Mouse (Mus musculus) adrenal gland, postnatal 25 days (tissue): ENCODE measurements around the gene Ly6g6f. TPM values are rescaled to one million over a fixed set of nuclear protein-coding genes. Genes with fewer than 3 reads are reported as not detected.
"Not testable (repeated sequence)": the region's sequence is repeated elsewhere in the genome, so short reads cannot be mapped to it uniquely, and the experiment has no call there.

Experiments
- DNase-seq: peaks from one replicate; pipeline ENCODE4 v3.0.0; 2021; ENCODE audit warnings: mixed read lengths
- total RNA-seq: library from RNA; stranded (reverse); gene quantifications from 2 replicates; pipeline ENCODE4 v1.2.3, GENCODE M21; 2021

Gene Ly6g6f
- total RNA-seq, 1 experiment from 2014 or later = not detected

DNA sequence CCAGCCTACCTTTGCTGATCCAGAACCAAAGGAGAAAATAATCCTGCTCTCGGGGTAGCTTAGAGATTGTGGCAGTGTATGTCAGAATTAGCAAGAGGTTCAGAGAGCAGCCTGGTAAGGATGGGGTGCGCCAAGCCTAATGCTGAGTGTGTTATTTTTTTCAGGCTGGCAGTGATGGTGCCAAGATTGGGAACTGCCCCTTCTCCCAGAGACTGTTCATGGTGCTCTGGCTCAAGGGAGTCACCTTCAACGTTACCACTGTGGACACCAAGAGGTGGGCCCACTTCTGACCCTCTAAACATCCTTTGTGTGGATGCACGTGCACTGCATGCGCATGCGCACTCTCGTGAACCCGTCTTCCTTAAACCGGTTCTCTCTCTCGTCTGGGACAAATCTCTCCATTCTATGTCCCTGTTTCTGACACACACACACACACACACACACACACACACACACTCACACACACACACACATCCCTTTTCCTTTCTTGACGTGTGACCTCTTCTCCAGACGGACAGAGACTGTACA lies 33.1 kb downstream of the Ly6g6f start:
- no peak for DNase-seq

DNA sequence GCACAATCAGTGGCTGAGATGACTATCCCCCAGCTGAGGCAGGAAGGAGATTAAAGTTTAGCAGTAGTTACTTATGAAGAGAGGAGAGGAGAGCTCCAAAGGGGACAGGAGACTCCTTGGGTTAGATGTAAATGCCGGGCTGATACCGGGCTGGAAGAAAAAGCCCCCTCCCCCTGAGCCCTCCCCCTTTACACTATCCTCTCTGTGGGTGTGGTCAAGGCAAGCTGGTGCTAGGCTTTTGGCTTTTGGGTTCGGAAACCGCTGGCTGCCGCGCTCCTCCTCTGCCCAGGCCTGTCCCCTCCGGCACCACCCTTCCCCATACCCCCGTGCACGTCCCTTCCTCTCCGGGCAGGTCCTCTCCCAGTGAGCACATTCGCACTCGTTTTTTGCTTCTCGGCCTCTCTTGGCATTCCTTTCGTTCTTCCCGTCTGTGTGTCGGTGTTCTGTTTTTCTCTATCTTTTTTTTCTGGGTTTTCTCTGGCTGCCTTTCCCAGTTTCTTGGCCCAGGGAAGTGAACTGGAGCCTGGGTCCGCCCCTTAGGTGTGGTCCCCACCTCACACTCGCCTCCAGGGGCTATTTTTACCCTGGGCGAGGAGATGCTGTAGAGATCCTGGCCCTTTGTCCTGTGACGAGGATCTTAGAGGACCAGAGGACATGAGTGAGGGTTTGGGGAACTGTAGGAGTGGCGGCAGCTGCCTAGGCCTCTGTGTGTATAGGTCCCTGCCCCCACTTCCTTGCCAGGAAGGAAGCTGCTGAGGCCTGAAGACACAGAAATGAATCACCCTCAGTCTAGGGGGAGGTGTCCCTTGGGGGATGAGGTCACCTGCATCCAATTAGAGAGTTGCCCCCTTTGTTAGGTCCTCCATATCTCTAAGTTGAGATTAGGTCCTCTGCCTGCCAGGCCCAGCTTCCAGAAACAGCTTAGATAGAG lies 34.0 kb downstream of the Ly6g6f start:
- peak; percentile 61 for DNase-seq

DNA sequence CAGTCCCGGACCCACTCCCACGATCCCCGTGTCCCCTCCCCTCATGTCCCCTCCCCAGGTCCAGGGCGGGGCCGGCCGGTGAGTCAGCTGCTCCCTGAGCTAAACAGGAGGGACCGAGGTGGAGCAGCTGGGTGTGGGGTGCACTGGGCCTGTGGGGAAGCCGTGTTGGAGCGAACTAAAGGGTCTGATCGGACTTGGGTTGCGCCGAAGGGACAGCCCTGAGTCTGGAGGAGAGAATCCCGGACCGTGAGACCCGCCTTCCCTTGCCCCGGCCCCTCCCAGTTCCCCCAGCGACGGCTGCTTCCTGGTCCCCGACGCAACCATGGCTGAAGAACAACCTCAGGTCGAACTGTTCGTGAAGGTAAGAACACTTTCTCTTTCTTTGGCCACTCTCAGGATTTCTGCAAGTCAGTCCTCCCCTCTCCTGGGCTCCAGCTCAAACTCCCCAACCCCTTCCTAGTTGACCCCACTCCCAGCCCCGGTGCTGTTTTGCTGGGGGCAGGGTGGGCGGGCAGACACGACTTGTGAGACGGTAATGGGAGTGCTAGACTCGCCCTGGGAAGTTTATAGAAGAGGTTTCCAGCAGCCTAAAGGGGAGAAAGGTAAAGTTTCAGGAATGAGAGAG lies 35.2 kb downstream of the Ly6g6f start:
- peak; percentile 78 for DNase-seq

DNA sequence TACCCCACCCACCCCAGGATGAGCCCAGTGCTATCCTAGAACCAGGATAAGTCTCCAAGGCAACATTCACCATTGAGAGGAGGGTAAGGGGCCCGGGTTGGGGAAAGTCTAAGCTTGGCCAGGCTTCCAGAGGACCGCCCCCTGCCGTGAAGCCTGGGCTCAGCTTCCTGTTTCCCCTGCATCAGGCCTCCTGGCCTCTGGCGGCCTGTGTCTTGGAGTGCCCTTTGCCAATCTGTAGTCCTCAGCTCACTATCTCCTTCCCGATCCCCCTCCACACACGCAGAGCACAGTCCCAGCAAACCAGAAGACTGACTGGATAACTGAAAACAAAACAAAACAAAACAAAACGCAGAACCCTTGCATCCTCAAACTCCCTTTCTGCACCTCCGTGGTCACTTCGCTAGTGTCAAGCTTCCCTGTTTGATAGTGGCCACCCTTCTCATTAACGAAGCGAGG lies 35.8 kb downstream of the Ly6g6f start, which contains the start of gene Clic1:
Clic1 (plus strand) TSS at position 406 of the 456 bp plus-strand sequence.
- DNase-seq = peak; percentile 36

DNA sequence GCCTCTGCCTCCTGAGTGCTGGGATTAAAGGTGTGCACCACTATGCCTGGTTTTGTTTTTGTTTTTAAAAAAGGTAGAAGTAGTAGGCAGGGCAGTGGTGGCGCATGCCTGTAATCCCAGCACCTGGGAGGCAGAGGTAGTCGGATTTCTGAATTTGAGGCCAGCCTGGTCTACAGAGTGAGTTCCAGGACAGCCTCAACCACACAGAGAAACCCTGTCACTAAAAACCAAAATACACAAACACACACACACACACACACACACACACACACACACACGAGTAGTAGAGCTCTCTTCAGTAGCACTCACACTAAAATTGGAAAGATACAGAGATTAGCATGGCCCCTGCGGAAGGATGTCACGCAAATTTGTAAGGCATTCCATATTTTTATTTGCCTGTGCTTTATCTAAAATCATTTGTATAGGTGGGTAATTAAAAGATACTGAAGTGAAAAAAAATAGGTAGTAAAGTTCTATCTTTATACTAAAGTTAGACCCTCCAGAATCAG lies 36.4 kb downstream of the Ly6g6f start:
- DNase-seq = no peak

DNA sequence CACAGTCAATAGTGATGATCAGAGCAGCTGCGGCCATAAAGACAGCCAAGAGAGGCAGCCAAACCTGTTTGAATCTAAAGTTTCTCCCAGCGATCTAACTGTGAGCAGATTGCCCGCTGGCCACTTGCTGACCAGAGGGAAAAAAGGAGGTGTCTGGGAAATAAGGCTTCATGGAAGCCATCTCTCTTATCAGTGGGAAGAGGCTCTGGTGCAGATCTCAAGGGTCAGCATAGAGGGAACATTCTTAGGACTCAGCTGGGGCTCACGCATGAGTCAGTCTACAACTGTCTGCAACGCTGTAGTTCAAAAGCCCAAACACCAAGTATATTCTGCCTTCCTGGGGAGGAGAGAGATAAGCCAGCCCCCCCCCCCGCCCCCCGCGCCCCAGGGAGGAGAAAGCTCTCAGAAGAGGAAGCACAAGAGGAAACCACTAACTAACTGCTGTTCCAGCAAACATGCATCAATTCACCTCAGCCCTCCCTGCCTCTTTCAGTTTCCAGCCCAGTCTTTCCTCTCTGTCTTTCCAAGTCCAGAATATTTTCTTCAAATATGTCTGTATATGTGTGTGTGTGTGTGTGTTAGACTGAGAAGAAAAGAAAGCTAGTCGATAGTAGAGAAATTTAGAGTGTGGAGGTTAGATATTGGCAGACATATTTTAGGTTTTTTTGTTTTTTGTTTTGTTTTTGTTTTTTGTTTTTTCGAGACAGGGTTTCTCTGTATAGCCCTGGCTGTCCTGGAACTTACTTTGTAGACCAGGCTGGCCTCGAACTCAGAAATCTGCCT lies 37.1 kb downstream of the Ly6g6f start:
- no peak for DNase-seq

DNA sequence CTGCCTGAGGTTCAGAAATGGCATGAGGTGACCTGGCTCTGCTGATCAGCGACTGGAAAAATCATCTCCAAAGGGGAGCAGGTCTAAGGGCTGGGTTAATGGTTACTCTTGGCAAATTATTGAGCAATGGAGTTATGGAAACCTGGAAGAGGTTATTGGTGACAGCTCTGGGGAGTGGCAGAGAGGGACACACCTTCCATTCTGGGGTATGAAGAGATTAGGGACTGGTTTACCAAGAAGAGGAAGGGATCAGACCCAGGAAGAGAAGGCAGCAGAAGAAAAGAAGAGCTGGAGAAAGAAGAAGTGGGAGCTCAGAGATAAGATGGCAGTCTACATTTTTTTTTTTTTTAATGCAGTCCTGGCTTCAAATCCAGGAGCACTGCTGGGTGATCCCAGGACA lies 37.7 kb downstream of the Ly6g6f start:
- DNase-seq = no peak

DNA sequence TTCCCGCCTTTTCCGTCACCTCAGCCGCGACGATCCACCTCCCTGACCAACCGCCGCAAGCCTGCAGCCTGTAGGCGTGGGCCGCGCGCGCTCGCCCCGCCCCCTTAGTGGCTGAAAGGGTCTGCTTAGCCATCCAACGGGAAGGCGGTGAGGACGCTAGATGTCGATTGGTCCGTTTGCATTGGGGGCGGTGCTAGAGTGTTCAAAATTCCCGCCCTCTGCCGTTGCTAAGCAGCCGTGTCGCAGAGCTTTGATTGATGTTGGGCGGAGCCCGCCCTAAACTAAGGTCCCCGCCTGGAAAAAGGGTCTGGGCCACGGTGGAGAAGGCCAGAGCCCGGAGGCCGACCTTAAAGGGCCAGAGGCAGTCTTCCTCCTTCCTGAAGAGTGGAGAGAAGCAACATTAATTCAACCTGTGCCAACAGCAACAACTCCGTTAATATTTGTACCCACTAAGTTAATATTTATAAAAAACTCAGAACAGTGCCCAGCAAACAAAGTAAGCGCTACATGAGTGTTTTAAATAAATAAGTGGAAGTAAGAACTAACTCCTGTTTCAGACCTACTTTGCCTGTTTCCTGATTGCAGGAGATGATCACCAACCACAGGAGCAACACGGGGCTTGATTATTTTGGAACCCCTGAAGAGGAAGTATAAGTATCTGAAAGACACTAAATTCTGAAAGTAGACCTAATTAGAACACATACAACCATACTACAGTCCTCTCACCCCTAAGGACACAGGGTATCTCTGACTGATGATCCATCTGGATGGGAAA lies 38.5 kb downstream of the Ly6g6f start, which contains the start of gene Msh5:
Msh5 (minus strand) TSS at position 65 of the 775 bp plus-strand sequence.
- peak; percentile 95 for DNase-seq

DNA sequence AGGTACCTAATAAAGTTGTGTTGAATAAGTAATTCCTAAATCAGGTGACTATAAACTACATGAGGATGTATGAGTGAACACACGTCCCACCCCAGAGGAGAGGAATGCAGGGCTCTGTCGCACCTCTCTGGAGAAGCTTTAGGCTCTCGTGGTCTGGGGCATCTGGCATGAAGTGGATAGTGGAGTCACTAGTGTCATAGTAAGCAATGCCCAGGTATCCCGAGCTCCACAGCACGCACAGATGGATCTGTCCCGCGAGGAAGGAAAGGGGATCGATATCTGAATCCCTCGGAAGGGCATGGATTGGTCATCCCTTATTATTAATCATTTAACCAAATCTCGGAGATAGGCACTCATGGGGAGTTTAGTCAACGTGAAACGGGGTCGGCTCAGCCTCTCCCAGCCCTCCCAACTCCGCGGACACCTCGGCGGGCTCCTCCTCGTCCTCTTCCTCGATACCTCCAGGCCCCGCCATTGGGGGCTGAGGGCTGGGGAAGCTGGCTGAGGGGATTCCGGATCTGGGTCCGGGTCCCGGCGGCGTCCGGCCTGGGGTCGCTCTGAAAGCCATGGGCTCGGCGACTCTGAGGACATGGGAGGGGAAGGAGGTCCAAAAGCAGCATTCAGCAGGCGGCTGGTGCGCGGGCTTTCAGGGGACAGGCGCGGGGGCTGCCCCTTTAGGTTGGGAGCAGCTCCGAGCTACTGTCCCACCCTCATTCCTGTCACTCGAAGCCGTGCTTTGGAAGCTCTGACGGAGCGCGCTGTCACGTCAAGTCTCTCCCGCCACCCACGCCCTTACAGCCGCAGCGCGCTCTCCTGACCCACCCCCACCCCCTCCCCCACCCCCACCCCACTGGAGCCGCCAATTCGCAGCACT lies 39.4 kb downstream of the Ly6g6f start:
- DNase-seq = no peak

DNA sequence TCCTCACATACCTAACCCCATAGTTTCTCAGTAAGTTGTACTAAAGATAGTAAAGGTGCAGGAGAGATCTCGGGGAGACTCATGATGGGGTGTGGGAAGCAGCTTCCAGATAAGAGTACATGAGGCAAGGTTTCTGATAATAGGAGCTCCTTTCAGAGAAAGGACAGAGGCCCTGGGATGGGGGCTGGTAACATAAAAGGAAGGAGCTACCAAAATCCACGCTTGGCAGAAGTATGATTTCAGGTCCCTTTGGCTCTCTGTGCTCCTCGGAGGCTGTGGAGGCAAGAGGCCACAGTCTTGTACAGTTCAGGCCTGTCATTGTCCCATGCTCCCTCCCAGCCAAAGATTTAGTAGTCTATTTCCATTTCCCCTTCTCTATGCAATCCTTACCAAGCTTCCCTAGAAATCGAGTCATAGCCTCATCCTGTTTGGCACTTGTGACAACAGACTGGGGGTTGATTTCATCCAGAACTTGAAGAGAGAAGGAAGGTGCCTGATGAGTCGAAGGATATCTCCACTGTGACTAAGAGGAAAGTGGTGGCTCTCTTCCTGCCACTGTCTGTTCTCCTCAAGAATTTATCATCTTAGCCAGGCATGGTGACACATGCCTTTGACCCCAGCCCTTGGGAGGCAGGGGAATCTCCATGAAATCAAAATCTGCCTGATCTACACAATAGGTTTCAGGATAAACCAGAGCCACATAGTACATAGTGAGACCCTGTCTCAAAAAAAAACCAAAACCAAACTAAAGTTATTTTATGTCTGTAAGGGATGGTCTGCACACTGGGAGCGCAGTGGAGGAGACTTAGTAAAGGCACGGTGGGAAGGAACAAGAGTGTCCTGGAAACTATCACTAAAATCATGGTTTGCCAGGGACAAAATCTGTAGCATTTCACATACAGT lies 40.3 kb downstream of the Ly6g6f start:
- DNase-seq = no peak

DNA sequence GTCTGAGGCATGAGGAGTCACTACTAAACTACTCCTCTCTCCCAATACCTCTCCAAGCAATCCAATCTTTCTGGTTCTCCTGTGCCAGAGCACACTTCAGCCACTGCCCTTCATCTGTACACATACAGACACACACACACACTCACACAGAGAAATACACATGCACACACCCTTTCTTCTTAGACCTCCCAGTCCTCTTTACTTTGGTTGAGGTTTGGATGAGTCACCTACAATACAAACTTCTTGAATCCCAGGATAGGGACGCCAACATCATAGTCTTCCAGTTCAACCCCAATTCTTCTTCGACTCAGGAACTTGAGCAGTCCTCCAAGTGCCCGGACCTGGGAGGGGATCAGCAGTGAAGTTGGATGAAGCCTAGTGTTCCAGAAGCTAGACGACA lies 41.6 kb downstream of the Ly6g6f start:
- no peak for DNase-seq

DNA sequence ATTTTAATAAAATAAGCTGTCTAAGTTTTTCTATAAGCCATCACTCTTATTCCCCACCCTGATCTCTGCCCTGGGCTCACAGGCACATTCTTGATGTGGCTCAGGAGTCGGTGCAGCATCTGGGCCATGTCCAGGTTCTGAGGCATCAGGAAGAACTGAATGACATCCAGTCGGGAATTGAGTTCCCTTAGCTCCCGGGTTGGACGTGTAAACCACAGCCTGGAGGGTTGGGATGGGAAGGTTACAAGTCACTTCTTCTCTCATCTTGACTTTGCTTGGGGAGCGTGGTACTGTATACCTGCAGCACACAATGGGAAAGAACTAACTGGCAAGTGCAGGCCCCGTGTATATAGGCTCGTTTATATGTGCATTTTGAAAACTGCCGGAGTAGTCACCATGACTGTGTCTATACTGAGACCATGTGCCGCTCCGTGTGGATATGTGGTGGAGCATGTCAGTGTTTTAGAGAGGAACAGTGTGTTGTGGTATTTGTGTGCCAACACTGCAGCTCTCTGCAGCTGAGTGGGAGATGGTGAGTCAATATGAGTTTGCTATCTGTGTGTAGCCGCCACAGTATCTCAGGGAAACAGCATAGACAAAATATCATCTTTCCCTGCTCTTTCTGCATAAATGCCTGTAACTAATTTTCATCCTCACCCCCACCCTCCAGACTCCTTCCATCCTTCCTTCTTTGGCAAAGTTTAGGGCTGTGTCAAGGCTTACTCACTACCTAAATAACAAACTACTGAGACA lies 46.1 kb downstream of the Ly6g6f start:
- DNase-seq = no peak

DNA sequence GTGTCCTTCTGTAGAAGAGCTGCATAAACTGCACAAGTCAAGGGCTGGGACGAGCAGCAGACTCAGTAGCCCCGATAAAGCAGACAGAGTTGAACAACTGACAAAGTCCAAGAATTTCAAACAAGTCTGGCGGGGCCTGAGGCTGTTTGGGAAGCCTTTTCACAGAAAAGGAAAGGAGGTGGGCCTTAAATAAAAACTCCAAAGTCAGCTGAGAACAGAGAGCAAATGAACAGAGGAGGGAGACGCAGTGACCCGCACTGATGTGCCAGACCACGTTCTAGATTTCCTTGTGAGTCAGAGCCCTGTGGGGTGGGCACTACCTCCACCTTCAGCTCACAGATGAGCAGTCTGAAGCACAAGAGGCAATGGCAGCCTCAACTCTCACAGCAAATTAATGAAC lies 50.5 kb downstream of the Ly6g6f start:
- DNase-seq = no peak

DNA sequence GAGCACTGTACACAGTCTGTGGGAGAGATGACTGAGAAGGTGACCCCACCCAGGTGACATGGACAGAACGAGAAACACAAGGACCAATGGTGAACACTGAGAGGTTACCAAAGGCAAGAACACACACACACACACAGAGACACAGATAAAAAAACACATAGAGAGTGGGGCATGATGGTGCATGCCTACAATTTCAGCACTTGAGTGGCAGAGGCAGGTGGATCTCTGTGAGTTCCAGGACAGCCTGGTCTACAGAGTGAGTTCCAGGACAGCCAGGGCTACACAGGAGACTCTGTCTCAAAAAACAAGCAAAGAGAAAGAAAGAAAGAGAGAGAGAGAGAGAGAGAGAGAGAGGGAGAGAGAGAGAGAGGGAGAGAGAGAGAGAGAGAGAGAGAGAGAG lies 51.7 kb downstream of the Ly6g6f start:
- not testable (repeated sequence) for DNase-seq

DNA sequence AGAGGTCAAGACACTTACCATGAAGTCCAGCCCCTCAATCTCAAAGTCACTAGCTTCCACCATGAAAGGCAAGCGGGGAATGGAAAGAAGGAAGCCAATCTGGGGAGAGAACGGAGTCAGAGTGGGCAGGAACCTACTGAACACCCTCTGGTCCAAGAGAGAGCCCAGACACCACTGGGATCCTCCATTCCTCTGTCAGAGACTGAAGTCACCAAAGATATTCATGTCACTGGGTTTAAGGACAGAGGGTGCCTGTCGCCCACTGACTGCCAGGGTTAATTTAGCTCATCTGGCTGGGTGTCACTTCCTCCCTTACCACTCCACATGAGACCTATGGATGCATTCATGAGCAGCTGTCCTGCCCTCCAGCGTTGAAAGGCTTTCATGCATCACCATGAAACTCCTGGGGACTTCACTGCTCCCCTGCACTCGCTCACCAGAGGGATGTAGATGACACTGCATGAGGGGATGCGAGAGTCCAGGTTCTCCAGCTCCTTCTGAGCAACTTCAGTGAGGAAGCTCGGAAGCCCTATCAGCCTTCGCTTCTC lies 53.0 kb downstream of the Ly6g6f start:
- DNase-seq = no peak

DNA sequence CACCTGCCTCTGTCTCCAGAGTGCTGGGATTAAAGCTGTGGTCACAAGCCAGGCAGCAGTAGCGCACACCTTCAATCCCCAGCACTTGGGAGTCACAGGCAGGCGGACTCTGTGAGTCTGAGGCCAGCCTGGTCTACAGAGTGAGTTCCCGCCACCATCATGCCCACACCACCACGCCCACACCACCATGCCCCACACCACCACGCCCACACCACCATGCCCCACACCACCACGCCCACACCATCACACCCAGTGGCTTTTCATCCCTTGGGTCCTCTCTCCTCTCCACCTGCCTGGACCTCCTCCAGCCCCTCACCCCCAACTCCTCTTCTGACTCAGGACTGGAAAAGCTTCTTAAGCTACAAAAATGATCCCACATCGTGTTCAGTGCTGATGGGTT lies 53.5 kb downstream of the Ly6g6f start:
- no peak for DNase-seq

DNA sequence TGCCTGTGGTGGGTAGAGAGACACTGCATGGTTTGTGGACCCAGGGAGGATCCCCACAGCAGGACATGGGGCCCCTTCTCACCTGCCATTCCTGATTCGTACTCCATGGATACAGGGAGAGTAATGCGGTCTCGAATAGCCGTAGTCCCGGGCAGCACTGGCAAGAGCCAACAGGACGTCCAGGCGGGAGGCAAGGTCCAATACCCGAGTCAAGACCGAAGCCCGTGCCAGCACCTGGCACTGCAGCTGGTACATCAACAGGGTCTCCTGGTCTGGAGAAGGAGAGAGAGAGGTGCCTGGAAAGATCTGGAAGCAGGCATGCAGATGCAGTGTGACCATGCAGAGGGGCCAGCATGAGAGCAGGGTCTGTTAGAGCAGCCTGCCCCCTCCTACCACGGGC lies 54.1 kb downstream of the Ly6g6f start:
- no peak for DNase-seq
